Mouse (Mus musculus): Measurements from ENCODE around the gene Edn1. TPM values are rescaled to one million over a fixed set of nuclear protein-coding genes. Genes with fewer than 3 reads are reported as not detected.

The Edn1 gene
- 1.1 TPM in 2 replicates for polyA plus RNA-seq (2012; rRNA removed)

DNA sequence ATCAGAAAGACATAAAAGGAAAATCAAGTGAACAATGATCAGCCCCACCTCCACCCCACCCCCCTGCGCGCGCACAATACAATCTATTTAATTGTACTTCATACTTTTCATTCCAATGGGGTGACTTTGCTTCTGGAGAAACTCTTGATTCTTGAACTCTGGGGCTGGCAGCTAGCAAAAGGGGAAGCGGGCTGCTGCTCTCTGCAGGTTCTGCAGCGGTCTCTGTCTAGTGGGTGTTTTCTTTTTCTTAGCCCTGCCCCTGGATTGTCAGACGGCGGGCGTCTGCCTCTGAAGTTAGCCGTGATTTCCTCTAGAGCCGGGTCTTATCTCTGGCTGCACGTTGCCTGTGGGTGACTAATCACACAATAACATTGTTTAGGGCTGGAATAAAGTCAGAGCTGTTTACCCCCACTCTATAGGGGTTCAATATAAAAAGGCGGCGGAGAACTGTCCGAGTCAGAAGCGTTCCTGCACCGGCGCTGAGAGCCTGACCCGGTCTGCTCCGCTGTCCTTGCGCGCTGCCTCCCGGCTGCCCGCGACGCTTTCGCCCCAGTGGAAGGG is at the start of gene Edn1:
Edn1 (plus strand) TSS at position 316 of the 561 bp plus-strand sequence.

Other genes starting within 250 kb of the Edn1 start
- 2.8 and 3.1 TPM in 2 replicates for gene Hivep1, start 249.5 kb upstream of the Edn1 start, polyA plus RNA-seq (2012; rRNA removed)

All from liver, embryonic 18 days (tissue).